Mouse (Mus musculus) intestine, postnatal 0 days (tissue): ENCODE data around the gene Slbp. TPM values are rescaled to one million over a fixed set of nuclear protein-coding genes. Genes with fewer than 3 reads are reported as not detected.

Experiments used
- ATAC-seq: fragments of 200-750 bp; cut with Nextera tagmentation; 2 replicates; pipeline ENCODE4 v1.8.0; 2017; ENCODE audit warnings: mild to moderate bottlenecking, moderate TSS enrichment, moderate library complexity
- H3K27ac ChIP-seq: fragments of 300-500 bp; sonication (generic); 2 replicates; pipeline ENCODE4 v1.5.1; 2014; ENCODE audit warnings: mild to moderate bottlenecking, low read depth, low read length, moderate library complexity
- H3K27me3 ChIP-seq: fragments of 300-500 bp; sonication (generic); replicated peaks from 2 replicates; pipeline ENCODE4 v1.6.1; 2014; ENCODE audit warnings: low read length, mixed read lengths; ENCODE audit not compliant: control insufficient read depth, insufficient read depth
- H3K36me3 ChIP-seq: fragments of 300-500 bp; sonication (generic); 2 replicates; pipeline ENCODE4 v1.6.1; 2014; ENCODE audit warnings: mild to moderate bottlenecking, moderate library complexity; ENCODE audit not compliant: control insufficient read depth, insufficient read depth
- H3K4me1 ChIP-seq: fragments of 300-500 bp; sonication (generic); replicated peaks from 2 replicates; pipeline ENCODE4 v1.6.1; 2014; ENCODE audit warnings: antibody characterized with exemption, low read length, mixed read lengths; ENCODE audit not compliant: control insufficient read depth, insufficient read depth
- H3K4me2 ChIP-seq: fragments of 300-500 bp; sonication (generic); replicated peaks from 2 replicates; pipeline ENCODE4 v1.6.1; 2014; ENCODE audit warnings: low read depth, mild to moderate bottlenecking, moderate library complexity
- H3K4me3 ChIP-seq: fragments of 300-500 bp; sonication (generic); 2 replicates; pipeline ENCODE4 v1.5.1; 2014; ENCODE audit warnings: low read depth, low read length
- H3K9ac ChIP-seq: fragments of 300-500 bp; sonication (generic); 2 replicates; pipeline ENCODE4 v1.6.1; 2014; ENCODE audit warnings: mild to moderate bottlenecking, low read depth, low read length
- H3K9me3 ChIP-seq: fragments of 300-500 bp; sonication (generic); 2 replicates; pipeline ENCODE4 v1.6.1; 2016; ENCODE audit warnings: mixed run types; ENCODE audit not compliant: control insufficient read depth
- CTCF ChIP-seq: sonication (generic); IDR thresholded peaks from 2 replicates; pipeline ENCODE4 v1.5.1; 2016; ENCODE audit warnings: low read depth, mild to moderate bottlenecking, control low read depth, antibody characterized with exemption, moderate library complexity
- WGBS: fragments of 180-500 bp; shearing (Covaris S2); extraction: QIAGEN DNeasy Blood & Tissue Kit; methylation state at CpG from one replicate; pipeline ENCODE4 v1.1.7; 2014; 5-methylcytosine and 5-hydroxymethylcytosine counted together
- polyA plus RNA-seq: library from polyadenylated mRNA; unstranded; fragments of >200 nt; fragmentation: Nextera tagmentation; extraction: Ambion mirVana; gene quantifications from 2 replicates; pipeline ENCODE4 v1.2.1, GENCODE M21; 2015

Slbp gene
- polyA plus RNA-seq, 1 experiment from 2014 or later, result 92.9 TPM

- H3K27ac ChIP-seq, result no peak overlapping the region
- 0 out of 2 replicates have a peak, but pooled peaks cover 9% of the 10 kb centered on the region for H3K27me3 ChIP-seq
- ATAC-seq, result no peak
- no peak overlapping the region for H3K4me2 ChIP-seq
- H3K9me3 ChIP-seq, result no peaks in the 10 kb centered on the region
- no peak overlapping the region for H3K9ac ChIP-seq
- no peaks in the 10 kb centered on the region for H3K36me3 ChIP-seq
- 76% methylated on average over 11 of the region's 11 CpGs for WGBS
- no peak for TF ChIP-seq CTCF
- no peak overlapping the region for H3K4me3 ChIP-seq
- H3K4me1 ChIP-seq, result 0 out of 2 replicates have a peak, but pooled peaks cover 4% of the 10 kb centered on the region
These were observed 37.7 kb upstream of the Slbp start for GRCm38 (mm10) chr5:33689852-33690645.

GRCm38 (mm10) chr5:33689221-33689844, 37.0 kb upstream of the Slbp start:
- H3K4me2 ChIP-seq, result no peak overlapping the region
- 0 out of 2 replicates have a peak, but pooled peaks cover 4% of the 10 kb centered on the region for H3K4me1 ChIP-seq
- no peak overlapping the region for H3K4me3 ChIP-seq
- H3K27me3 ChIP-seq, result 0 out of 2 replicates have a peak, but pooled peaks cover 7% of the 10 kb centered on the region
- H3K27ac ChIP-seq, result no peak overlapping the region
- TF ChIP-seq CTCF, result no peak
- WGBS, result 69% methylated on average over 20 of the region's 20 CpGs
- H3K36me3 ChIP-seq, result no peaks in the 10 kb centered on the region
- no peaks in the 10 kb centered on the region for H3K9me3 ChIP-seq
- ATAC-seq, result no peak
- H3K9ac ChIP-seq, result no peak overlapping the region

DNA sequence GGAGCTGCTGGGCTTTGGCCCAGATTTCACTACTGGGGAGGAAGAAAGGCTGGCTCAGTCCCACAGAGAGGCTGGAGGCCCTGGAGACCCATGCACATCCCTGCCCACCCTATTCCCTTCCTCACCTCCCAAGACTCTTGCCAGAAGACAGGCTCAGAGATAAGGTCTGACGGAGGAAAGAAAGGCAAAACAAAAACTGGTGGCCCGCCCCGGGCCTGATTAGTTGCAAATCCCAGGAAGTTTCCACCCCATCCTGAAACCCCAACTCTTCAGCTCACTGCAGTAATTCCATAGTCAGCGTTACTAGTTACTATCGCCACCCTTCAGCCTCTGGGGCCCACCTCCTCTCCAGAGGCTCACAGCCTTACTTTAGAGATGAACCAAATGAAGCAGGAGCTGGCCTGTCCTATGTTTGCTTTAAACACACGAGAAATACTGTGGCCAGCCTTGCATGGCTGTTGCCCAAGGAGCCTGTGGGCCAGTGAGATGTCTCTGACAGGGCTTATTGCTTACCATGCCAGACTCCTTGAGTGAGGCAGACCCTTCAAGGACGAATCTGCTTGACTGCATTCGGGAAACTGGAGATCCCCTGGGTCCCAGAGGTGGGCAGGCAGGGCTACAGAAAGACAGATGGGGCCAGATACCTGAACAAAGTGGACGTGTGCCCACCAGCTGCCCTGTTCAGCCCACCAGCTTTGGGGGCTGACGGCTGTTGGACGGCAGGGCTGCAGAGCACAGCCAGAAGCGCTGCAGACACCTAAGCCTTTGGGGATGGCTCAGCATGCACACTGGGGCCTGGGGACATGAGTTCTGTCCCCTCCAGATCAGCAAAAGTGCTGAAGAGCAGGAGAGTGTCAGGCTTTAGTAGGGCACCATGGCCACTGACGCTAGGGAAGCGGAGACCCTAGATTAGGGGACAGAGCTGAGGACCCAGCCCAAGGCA, 36.2 kb upstream of the Slbp start:
- 0 out of 2 replicates have a peak, but pooled peaks cover 4% of the 10 kb centered on the region for H3K4me1 ChIP-seq
- no peak overlapping the region for H3K9ac ChIP-seq
- no peak overlapping the region for H3K4me2 ChIP-seq
- TF ChIP-seq CTCF, result no peak
- ATAC-seq, result no peak
- no peaks in the 10 kb centered on the region for H3K36me3 ChIP-seq
- H3K4me3 ChIP-seq, result no peak overlapping the region
- H3K9me3 ChIP-seq, result no peaks in the 10 kb centered on the region
- H3K27me3 ChIP-seq, result 0 out of 2 replicates have a peak, but pooled peaks cover 5% of the 10 kb centered on the region
- H3K27ac ChIP-seq, result no peak overlapping the region
- 71% methylated on average over 14 of the region's 14 CpGs for WGBS

DNA sequence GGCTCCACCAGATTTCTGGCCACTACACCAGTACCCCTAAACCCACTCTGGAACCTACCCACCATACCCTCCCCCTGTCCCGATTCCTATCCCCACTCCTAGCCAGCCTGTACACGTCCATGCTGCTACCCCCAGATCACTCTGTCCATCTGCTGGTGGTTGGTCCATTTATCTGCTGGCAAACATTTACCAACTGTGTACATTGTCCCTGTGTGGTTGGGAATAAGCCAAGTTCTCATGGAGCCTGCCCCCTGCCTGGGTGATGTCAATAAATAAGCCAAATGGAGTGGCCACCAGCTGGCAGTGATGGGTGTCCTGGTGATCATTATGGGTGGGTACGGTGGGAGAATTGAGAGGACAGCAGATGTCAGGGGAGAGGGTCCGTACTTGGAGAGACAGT, 34.8 kb upstream of the Slbp start:
- Histone ChIP-seq H3K27ac (no peak overlapping the region), H3K9ac (no peak overlapping the region)
- WGBS, result 74% methylated on average over 4 of the region's 4 CpGs

DNA sequence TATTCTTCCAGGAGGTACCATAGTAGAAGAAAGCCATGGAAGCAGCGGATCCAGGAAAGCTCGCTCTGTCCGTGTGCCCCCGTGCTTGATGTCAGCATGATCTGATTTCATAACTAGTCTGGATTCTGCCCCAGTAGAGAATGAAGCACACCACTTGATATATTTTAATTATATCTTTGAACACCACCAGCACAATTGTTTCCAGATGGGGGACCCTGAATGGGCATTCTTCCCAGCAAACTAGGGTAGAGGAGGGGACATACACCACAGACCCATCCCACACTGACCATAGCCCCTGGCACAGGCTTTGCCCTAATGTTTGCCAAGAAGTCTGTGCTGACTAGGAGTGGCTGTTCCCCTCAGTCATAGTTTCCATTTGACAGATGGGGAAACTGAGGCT, 32.6 kb upstream of the Slbp start:
- no peak overlapping the region for H3K27ac ChIP-seq
- no peaks in the 10 kb centered on the region for H3K27me3 ChIP-seq
- ATAC-seq, result no peak
- 87% methylated on average over 4 of the region's 4 CpGs for WGBS
- H3K36me3 ChIP-seq, result no peaks in the 10 kb centered on the region
- TF ChIP-seq CTCF, result no peak
- no peaks in the 10 kb centered on the region for H3K4me1 ChIP-seq
- no peak overlapping the region for H3K4me3 ChIP-seq
- H3K9ac ChIP-seq, result no peak overlapping the region
- H3K4me2 ChIP-seq, result no peak overlapping the region
- H3K9me3 ChIP-seq, result no peaks in the 10 kb centered on the region

More for the DNA sequence above, 34.8 kb upstream of the Slbp start:
- H3K4me2 ChIP-seq, result no peak overlapping the region
- H3K36me3 ChIP-seq, result no peaks in the 10 kb centered on the region
- no peak for TF ChIP-seq CTCF
- H3K4me3 ChIP-seq, result no peak overlapping the region
- H3K27me3 ChIP-seq, result no peaks in the 10 kb centered on the region
- no peaks in the 10 kb centered on the region for H3K9me3 ChIP-seq
- ATAC-seq, result no peak
- H3K4me1 ChIP-seq, result no peaks in the 10 kb centered on the region
